Mouse (Mus musculus): ENCODE results near the gene Ccm2. TPM values are rescaled to one million over a fixed set of nuclear protein-coding genes. Genes with fewer than 3 reads are reported as not detected.

Ccm2 gene
- total and polyA plus RNA-seq, 3 experiments = 30.4 to 34.5 (median 32.7) TPM

DNA sequence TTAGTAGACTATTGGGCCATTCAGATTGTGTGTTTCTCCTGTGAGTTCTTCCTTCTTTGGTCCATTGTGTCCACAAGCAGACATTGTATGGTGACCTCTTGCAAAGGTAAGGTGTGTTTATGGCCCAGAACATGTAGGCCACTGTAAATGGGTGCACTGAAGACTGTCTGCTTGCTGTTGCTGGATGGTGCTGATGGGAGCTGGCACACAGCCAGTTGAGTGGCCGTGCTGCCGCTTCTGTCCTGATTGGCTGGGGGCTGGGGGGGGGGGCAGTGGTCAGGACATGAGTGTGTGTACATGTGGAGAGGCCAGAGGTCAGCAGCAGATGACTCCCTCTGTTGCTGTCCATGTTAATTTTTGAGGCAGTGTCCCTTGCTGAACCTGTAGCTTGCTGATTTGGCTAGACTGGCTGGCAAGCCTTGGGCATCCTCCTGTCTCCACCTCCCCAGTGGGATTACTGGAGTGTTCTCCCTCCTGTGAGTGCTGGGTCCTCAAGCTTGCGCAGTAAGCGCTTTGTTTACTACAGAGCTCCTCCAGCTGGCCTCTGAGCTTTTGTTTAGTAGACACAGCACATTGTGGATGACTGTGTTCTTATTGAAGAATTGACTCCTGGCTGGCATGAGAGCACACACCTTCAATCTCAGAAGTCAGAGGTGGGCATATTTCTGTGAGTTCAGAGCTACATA is 33.5 kb downstream of the Ccm2 start:
- no peak overlapping the region for H3K4me3 ChIP-seq (replicated peaks in 1 of 3; ENCODE audit: low read depth in 2 of 3, low read length in 2 of 3, poor library complexity in 1 of 3)
- no peak overlapping the region for H3K9ac ChIP-seq (ENCODE audit: insufficient read depth, low read depth)
- DNase-seq (ENCODE audit: extremely low read depth) = no peak
- TF ChIP-seq NRF1 (IDR thresholded peaks at IDR 0.05; ENCODE audit: low read depth, low read length) (no peak), MAFK (IDR thresholded peaks at IDR 0.05; ENCODE audit: insufficient replicate concordance, low read length) (no peak), SIN3A (IDR thresholded peaks at IDR 0.05; ENCODE audit: low read length) (no peak), USF1 (IDR thresholded peaks at IDR 0.05; ENCODE audit: low read depth, low read length) (no peak), RAD21 (IDR thresholded peaks at IDR 0.05; ENCODE audit: low read depth, low read length) (no peak), NELFE (IDR thresholded peaks at IDR 0.05; ENCODE audit: low read depth, low read length) (no peak), ZMIZ1 (IDR thresholded peaks at IDR 0.05; ENCODE audit: low read depth, low read length) (no peak), ETS1 (conservative IDR thresholded peaks at IDR 0.05; ENCODE audit: low read depth, low read length) (no peak), GABPA (IDR thresholded peaks at IDR 0.05; ENCODE audit: insufficient replicate concordance, low read depth, low read length) (no peak), MAZ (IDR thresholded peaks at IDR 0.05; ENCODE audit: low read depth, low read length) (no peak), KAT2A (IDR thresholded peaks at IDR 0.05; ENCODE audit: insufficient replicate concordance, low read length) (no peak), BHLHE40 (IDR thresholded peaks at IDR 0.05; ENCODE audit: low read depth, low read length) (no peak), CHD2 (IDR thresholded peaks at IDR 0.05; ENCODE audit: low read length) (no peak), SMC3 (IDR thresholded peaks at IDR 0.05; ENCODE audit: low read depth, low read length) (no peak), MYC (IDR thresholded peaks at IDR 0.05; ENCODE audit: low read depth, low read length) (no peak), ZC3H11A (IDR thresholded peaks at IDR 0.05; ENCODE audit: low read depth, low read length) (no peak), IRF4 (IDR thresholded peaks at IDR 0.05; ENCODE audit: low read depth, low read length) (no peak)
- dilution Hi-C loops (cut with MboI; ENCODE audit: extremely low pct_ligation_motif_present, extremely low pct_unique_long_range_greater_than_20kb, low sequenced_read_pairs) = no loop called here
- in situ Hi-C loops (cut with MboI; ENCODE audit: low pct_ligation_motif_present, low pct_unique_long_range_greater_than_20kb, low sequenced_read_pairs) = loop anchor here (5.0 kb wide), 1 partner anchor 33 kb away; the partner anchor contains the start of gene Ccm2
- no peak overlapping the region for H3K4me2 ChIP-seq (ENCODE audit: insufficient read depth, low read depth, poor library complexity, severe bottlenecking)
- H3K27ac ChIP-seq (ENCODE audit: insufficient read depth, low read depth) = no peak overlapping the region
- no peaks in the 10 kb centered on the region for H3K79me2 ChIP-seq (replicated peaks; ENCODE audit: control insufficient read depth, extremely low read depth, insufficient read depth, poor library complexity, severe bottlenecking)
- H3K36me3 ChIP-seq (replicated peaks in 1 of 2; ENCODE audit: control insufficient read depth in 1 of 2, insufficient read depth in 1 of 2, low read length in 1 of 2) = peaks cover 24 to 63% of the 10 kb centered on the region in 2 experiments
- H3K4me1 ChIP-seq (ENCODE audit: control insufficient read depth in 1 of 2, insufficient read depth in 2 of 2) = peaks cover 4 to 41% of the 10 kb centered on the region in 2 experiments
- no peaks in the 10 kb centered on the region for H3K27me3 ChIP-seq (replicated peaks)
- H3K9me3 ChIP-seq (replicated peaks; ENCODE audit: low read length) = no peaks in the 10 kb centered on the region

DNA sequence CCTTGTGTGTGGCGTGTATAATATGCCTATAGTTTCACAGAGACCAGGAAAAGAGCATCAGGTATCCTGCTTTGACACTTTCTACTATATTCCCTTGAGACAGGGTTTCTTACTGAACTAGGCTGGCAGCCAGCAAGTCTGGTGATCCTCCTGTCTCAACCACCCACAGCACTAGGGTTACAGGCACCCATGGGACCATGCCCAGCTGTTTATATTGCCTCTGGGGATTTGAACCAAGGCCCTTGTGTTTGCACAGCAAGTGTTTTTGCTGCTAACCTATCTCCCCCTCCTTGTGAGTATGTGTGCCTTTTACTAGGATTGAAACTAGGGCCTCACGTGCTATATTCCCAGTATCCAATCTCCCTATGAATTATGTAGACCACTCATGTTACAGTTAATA is 34.9 kb downstream of the Ccm2 start:
- dilution Hi-C loops (cut with MboI; ENCODE audit: extremely low pct_ligation_motif_present, extremely low pct_unique_long_range_greater_than_20kb, low sequenced_read_pairs) = no loop called here
- peaks cover 20 to 64% of the 10 kb centered on the region in 2 experiments for H3K36me3 ChIP-seq (replicated peaks in 1 of 2; ENCODE audit: control insufficient read depth in 1 of 2, insufficient read depth in 1 of 2, low read length in 1 of 2)
- peak; percentile 66 for DNase-seq (ENCODE audit: extremely low read depth)

More for the DNA sequence above, 34.9 kb downstream of the Ccm2 start:
- no peak overlapping the region for H3K4me2 ChIP-seq (ENCODE audit: insufficient read depth, low read depth, poor library complexity, severe bottlenecking)
- TF ChIP-seq USF2 (conservative IDR thresholded peaks at IDR 0.05; ENCODE audit: low read depth, low read length) (no peak), ZKSCAN1 (IDR thresholded peaks at IDR 0.05; ENCODE audit: borderline replicate concordance, low read depth, low read length) (no peak), EP300 (IDR thresholded peaks at IDR 0.05; ENCODE audit: low read length) (0 out of 2 replicates have a peak, but pooled peaks have one; percentile 16), GABPA (IDR thresholded peaks at IDR 0.05; ENCODE audit: insufficient replicate concordance, low read depth, low read length) (no peak), ETS1 (conservative IDR thresholded peaks at IDR 0.05; ENCODE audit: low read depth, low read length) (peak; percentile 70), KAT2A (IDR thresholded peaks at IDR 0.05; ENCODE audit: insufficient replicate concordance, low read length) (0 out of 2 replicates have a peak, but pooled peaks have one; percentile 53), BHLHE40 (IDR thresholded peaks at IDR 0.05; ENCODE audit: low read depth, low read length) (peak; percentile 68; the same call in 1 of the 2 replicates)
- no peak overlapping the region for H3K27ac ChIP-seq (ENCODE audit: insufficient read depth, low read depth)
- H3K79me2 ChIP-seq (replicated peaks; ENCODE audit: control insufficient read depth, extremely low read depth, insufficient read depth, poor library complexity, severe bottlenecking) = no peaks in the 10 kb centered on the region
- H3K27me3 ChIP-seq (replicated peaks) = no peaks in the 10 kb centered on the region
- H3K4me1 ChIP-seq (ENCODE audit: control insufficient read depth in 1 of 2, insufficient read depth in 2 of 2) = peaks cover 13 to 54% of the 10 kb centered on the region in 2 experiments
- no peaks in the 10 kb centered on the region for H3K9me3 ChIP-seq (replicated peaks; ENCODE audit: low read length)
- in situ Hi-C loops (cut with MboI; ENCODE audit: low pct_ligation_motif_present, low pct_unique_long_range_greater_than_20kb, low sequenced_read_pairs) = loop anchor here (5.0 kb wide), 1 partner anchor 34 kb away; the partner anchor contains the start of gene Ccm2
- H3K4me3 ChIP-seq (replicated peaks in 1 of 3; ENCODE audit: low read depth in 2 of 3, low read length in 2 of 3, poor library complexity in 1 of 3) = no peak overlapping the region
- no peak overlapping the region for H3K9ac ChIP-seq (ENCODE audit: insufficient read depth, low read depth)
